Mouse (Mus musculus): ENCODE results near the gene Cmtm8.

Gene Cmtm8

DNA sequence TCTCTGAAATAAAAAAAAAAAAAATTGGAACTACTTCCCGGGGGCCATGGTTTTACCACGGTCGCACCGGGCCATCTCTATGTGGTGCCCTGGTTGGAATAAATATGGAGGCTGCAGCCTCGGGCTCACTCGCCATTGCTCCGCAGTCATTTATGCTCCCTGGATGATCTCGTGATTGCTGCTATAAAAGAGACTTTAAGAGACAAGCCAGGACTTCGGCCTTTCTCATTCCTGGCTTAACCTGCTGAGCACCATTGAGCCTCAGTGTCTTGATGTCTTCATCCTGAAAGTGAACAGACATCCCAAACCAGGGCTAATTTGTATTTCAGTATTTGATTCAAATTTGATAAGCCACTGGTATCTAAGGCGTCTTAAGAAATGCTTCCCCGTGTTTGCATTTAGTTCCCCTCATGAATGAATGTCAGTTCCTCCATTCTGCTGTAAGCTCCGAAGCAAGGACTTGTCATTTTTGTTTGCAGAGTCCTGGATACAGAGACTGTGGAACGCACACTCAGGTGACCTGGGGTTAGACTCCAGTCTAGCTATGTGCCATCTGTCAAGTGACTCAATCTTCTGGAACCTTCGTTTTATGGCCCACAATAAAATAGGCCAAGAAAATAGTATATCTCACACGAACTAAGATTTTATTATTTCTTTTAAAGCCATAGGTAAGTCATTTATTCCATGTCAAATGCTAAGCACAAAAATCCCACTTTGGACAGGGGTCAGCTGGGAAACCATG lies 22.2 kb downstream of the Cmtm8 start:
- no peak for DNase-seq (ENCODE audit: low read depth, low spot score)

DNA sequence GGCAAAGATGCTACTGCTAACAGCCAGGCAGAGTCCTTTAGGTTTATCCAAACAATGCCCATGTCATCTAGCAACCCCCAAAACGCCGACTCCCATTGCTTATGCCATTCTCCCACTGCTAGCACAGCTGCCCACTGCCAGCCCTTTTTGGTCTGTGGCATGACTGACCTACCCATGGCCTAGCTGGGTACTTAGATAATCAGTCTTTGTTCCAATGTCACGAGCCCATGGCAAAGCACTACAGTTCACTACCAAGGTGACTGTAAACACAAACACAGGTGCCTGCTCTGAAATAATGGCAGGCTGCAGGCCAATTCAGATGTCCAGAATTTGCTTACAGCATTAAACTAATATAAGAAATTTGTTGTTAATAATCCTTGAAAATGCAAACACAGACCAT lies 25.0 kb downstream of the Cmtm8 start:
- DNase-seq (ENCODE audit: low read depth, low spot score), result no peak

DNA sequence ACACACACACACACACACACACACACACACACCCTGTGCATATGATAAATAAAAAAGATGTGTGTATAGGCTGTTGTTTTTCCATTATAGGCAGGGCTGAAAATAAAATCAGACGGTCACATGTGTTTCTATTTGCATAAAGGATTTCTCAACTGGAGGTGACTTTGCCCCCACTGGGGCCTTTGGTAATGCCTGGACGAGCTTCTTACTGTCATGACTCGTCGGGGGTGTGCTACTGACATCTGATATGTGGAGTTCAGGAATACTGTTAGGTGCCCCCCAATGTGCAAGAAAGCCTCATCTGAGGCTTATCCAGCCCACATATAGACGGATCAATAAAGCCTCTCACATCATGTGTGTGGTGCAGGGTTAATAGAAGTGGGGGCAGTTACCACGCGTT lies 26.9 kb downstream of the Cmtm8 start:
- no peak for DNase-seq (ENCODE audit: low read depth, low spot score)

GRCm38 (mm10) chr9:114816121-114816520 lies 27.8 kb downstream of the Cmtm8 start:
- no peak for DNase-seq (ENCODE audit: low read depth, low spot score)

- peak; percentile 49 for DNase-seq (ENCODE audit: low read depth, low spot score)
Measured at GRCm38 (mm10) chr9:114815315-114815714, 28.6 kb downstream of the Cmtm8 start.

- DNase-seq (ENCODE audit: low read depth, low spot score), result no peak
Measured at GRCm38 (mm10) chr9:114812001-114812400, 32.0 kb downstream of the Cmtm8 start.

DNA sequence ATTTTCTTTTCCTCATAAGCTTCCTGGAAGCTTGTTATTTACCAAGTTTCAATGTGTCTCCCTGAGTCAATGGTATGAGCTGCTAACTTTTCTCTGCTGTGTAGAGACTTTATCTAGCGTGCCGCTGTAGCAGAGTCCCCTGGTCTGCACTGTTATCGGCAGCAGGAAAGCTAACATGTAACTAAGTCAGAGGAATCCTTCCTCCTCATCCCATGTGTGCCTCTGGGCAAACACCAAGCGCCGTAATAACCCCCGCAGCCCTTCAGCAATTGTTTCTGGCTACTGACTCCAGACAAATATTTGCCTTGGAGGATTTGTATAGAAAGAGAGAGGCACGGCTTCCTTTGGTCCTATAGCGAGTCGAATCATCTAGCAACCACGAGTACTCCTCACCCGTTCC lies 33.1 kb downstream of the Cmtm8 start:
- no peak for DNase-seq (ENCODE audit: low read depth, low spot score)

GRCm38 (mm10) chr9:114808671-114809070 lies 35.3 kb downstream of the Cmtm8 start:
- DNase-seq (ENCODE audit: low read depth, low spot score), result no peak

- no peak for DNase-seq (ENCODE audit: low read depth, low spot score)
Measured at GRCm38 (mm10) chr9:114807261-114807660, 36.7 kb downstream of the Cmtm8 start.

- no peak for DNase-seq (ENCODE audit: low read depth, low spot score)
Measured at GRCm38 (mm10) chr9:114805151-114805671, 38.7 kb downstream of the Cmtm8 start.

DNA sequence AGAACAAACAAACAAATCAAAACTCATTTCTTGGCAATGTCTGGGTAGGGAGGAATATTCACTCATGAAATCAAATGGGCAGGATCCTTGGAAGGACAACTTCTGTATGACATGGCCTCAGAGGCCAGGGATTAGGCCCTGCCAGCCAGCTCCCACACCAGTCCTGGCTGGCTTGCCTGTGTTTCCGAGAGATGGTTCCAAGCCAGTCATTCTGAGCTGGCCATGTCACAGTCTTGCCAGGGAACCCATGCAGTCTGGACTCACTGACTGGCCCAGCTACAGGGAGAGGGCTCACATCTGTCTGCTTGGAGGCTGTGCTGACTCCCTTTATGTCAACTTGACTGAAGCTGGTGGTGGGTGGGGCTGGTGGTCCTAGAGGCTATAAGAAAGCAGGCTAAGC lies 41.8 kb downstream of the Cmtm8 start:
- DNase-seq (ENCODE audit: low read depth, low spot score), result no peak

- DNase-seq (ENCODE audit: low read depth, low spot score), result no peak
Measured at GRCm38 (mm10) chr9:114801301-114801700, 42.7 kb downstream of the Cmtm8 start.

- DNase-seq (ENCODE audit: low read depth, low spot score), result peak; percentile 63
Measured at GRCm38 (mm10) chr9:114799498-114800107, 44.4 kb downstream of the Cmtm8 start.

DNA sequence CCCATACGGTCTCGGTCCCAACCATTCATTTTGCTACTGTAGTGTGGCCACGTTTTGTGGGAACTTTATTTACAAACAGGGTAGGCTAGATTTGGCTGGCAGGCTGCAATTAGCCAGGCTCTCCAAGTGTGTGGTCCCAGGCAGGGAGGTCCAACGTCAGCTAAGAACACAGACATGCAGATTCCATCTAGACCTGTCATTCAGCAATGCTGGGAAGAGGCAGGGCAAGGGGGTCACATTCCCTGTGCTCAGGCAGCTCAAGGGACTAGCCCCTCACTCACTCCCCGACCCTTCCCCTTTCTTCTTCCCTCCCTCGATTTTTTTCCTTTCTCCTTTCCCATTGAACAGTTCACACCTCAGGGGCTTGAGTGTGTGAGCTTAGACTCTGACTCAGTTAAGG lies 45.1 kb downstream of the Cmtm8 start:
- DNase-seq (ENCODE audit: low read depth, low spot score), result no peak

DNA sequence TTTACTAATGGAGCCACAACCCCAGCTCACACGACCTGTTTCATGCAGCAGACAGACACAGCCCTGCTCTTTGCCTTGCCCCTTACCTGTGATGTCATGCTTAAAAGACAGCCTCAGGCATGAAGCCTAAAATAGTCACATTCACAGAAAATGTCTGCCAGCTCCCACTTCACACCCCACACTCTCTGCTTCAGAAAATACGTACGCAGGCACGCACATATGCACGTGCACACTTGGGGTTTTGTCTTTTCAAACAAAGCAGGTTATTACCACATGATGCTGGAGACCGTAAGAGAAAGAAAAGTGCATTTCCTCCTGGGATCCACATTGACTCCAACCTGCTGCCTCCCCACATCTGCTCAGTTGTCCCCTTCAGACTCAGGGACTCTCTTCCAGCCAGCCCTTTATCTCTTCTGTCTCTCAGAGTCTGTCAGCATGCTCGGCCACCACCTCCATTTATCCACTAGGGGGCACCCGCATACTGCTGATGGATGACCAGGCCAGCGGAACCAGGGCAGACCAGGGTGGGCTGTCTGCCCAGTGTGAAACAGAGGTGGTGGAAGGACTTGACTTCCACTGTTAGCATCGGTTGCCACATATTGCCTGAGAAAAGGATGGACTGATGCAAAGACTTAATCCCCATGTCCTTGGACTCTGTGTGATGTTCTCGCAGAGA lies 46.5 kb downstream of the Cmtm8 start:
- peak; percentile 90 for DNase-seq (ENCODE audit: low read depth, low spot score)

- DNase-seq (ENCODE audit: low read depth, low spot score), result no peak
Measured at GRCm38 (mm10) chr9:114796473-114797050, 47.4 kb downstream of the Cmtm8 start.

DNA sequence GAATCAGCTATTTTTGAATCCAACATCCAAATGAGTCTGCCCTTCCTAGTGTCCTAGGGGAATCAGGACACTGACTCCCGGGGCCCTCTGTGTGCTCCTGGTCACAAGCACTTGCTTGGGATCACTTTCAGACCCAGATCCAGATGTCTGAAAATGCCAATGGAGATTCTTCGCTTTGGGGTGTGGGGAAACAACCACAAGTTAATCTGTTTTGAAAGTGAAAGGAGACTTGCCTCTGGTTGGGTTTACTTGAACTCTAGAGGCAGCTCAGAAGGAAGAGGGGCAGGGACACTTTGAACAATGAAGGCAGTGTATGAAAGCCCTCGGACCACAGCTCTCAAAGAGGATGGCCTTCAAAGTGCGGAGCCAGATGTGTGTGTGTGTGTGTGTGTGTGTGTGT lies 49.5 kb downstream of the Cmtm8 start:
- DNase-seq (ENCODE audit: low read depth, low spot score), result no peak

GRCm38 (mm10) chr9:114793764-114794295 lies 50.1 kb downstream of the Cmtm8 start:
- DNase-seq (ENCODE audit: low read depth, low spot score), result no peak

DNA sequence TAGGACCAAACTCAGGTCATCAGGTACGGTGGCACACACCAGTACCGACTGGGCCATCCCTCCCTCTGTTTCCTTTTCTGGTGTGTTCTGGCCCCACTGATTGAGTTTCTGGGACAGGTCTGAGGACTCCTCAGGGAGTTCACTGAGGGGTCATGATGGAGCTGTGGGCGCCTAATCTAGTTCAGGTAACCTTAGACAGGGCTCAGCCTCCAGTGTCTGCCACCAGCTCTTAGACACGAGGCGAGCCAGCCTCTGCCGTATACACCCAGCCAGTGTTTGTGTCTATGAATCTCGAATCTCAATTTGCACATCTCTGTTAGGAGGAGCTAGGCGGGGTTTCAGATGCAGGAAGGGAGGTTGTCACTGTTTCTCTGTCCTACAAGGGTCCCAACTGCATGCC lies 54.0 kb downstream of the Cmtm8 start:
- no peak for DNase-seq (ENCODE audit: low read depth, low spot score)

- no peak for DNase-seq (ENCODE audit: low read depth, low spot score)
Measured at GRCm38 (mm10) chr9:114789557-114789956, 54.4 kb downstream of the Cmtm8 start.

- DNase-seq (ENCODE audit: low read depth, low spot score), result no peak
Measured at GRCm38 (mm10) chr9:114788697-114789096, 55.3 kb downstream of the Cmtm8 start.

- DNase-seq (ENCODE audit: low read depth, low spot score), result no peak
Measured at GRCm38 (mm10) chr9:114787716-114788115, 56.2 kb downstream of the Cmtm8 start.
